Mouse (Mus musculus) limb, embryonic 11.5 days (tissue): ENCODE results near the gene Psmb5. TPM values are rescaled to one million over a fixed set of nuclear protein-coding genes. Genes with fewer than 3 reads are reported as not detected.

Experiments
- ATAC-seq: fragments of 200-750 bp; cut with Nextera tagmentation; 2 replicates; pipeline ENCODE4 v1.8.0; 2017; ENCODE audit warnings: low read depth; ENCODE audit not compliant: insufficient number of reproducible peaks, low FRiP score, low TSS enrichment
- DNase-seq: peaks from one replicate; pipeline ENCODE4 v3.0.0-alpha.2; 2015; ENCODE audit warnings: low spot score
- H3K27ac ChIP-seq: fragments of 300-500 bp; sonication (generic); replicated peaks from 2 replicates; pipeline ENCODE4 v1.5.1; 2014; ENCODE audit warnings: low read depth, mild to moderate bottlenecking, low read length
- H3K27me3 ChIP-seq: fragments of 300-500 bp; sonication (generic); 2 replicates; pipeline ENCODE4 v1.6.1; 2014; ENCODE audit warnings: mild to moderate bottlenecking, low read length, mixed read lengths; ENCODE audit not compliant: control insufficient read depth, insufficient read depth
- H3K36me3 ChIP-seq: fragments of 300-500 bp; sonication (generic); 2 replicates; pipeline ENCODE4 v1.6.1; 2014; ENCODE audit warnings: mild to moderate bottlenecking, low read length, moderate library complexity, mixed read lengths; ENCODE audit not compliant: control insufficient read depth, insufficient read depth
- H3K4me1 ChIP-seq: fragments of 300-500 bp; sonication (generic); 2 replicates; pipeline ENCODE4 v1.6.1; 2014; ENCODE audit warnings: low read length, mixed read lengths; ENCODE audit not compliant: control insufficient read depth, insufficient read depth
- H3K4me2 ChIP-seq: fragments of 300-500 bp; sonication (generic); 2 replicates; pipeline ENCODE4 v1.6.1; 2014; ENCODE audit warnings: low read depth, mild to moderate bottlenecking, moderate library complexity; ENCODE audit not compliant: severe bottlenecking
- H3K4me3 ChIP-seq: fragments of 300-500 bp; sonication (generic); 2 replicates; pipeline ENCODE4 v1.5.1; 2014; ENCODE audit warnings: low read depth, low read length
- H3K9ac ChIP-seq: fragments of 300-500 bp; sonication (generic); 2 replicates; pipeline ENCODE4 v1.6.1; 2014; ENCODE audit warnings: mild to moderate bottlenecking, low read length
- H3K9me3 ChIP-seq: fragments of 300-500 bp; sonication (generic); 2 replicates; pipeline ENCODE4 v1.6.1; 2016; ENCODE audit warnings: low read length; ENCODE audit not compliant: control insufficient read depth
- WGBS: fragments of 180-500 bp; shearing (Covaris S2); extraction: QIAGEN DNeasy Blood & Tissue Kit; methylation state at CpG from one replicate; pipeline ENCODE4 v1.1.7; 2014; 5-methylcytosine and 5-hydroxymethylcytosine counted together
- polyA plus RNA-seq: library from polyadenylated mRNA; unstranded; fragments of >200 nt; fragmentation: Nextera tagmentation; extraction: Ambion mirVana; gene quantifications from 2 replicates; pipeline ENCODE4 v1.2.1, GENCODE M21; 2014

The Psmb5 gene
- polyA plus RNA-seq, 1 experiment from 2014 or later = 488 TPM

DNA sequence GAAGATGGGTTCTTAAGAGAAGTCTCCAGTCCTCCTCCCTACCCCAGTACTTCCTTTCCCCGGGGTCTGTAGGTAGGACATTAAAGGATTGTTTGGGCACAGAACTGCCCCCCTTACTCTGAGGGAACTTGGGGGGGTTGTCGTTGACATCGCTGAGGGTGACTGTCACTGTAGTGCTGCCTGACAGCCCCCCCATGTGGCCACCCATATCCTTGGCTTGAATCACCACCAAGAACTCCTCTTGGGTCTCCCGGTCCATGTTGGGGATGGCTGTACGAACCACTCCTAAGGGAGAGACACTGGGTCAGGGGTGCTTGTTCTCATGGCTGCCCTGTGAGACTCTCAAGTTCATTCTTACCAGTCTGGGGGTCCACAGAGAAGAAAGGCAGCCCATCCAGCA is 20.4 kb upstream of the Psmb5 start:
- WGBS = 82% methylated on average over 5 of the region's 5 CpGs
- ATAC-seq (no peak), DNase-seq (no peak)
- Histone ChIP-seq H3K9me3 (no peaks in the 10 kb centered on the region), H3K27ac (no peak overlapping the region), H3K36me3 (peaks cover 18% of the 10 kb centered on the region; the same call in 1 of the 2 replicates), H3K9ac (no peak overlapping the region), H3K4me3 (no peak overlapping the region), H3K4me1 (peaks cover 14% of the 10 kb centered on the region), H3K4me2 (no peak overlapping the region), H3K27me3 (no peaks in the 10 kb centered on the region)

DNA sequence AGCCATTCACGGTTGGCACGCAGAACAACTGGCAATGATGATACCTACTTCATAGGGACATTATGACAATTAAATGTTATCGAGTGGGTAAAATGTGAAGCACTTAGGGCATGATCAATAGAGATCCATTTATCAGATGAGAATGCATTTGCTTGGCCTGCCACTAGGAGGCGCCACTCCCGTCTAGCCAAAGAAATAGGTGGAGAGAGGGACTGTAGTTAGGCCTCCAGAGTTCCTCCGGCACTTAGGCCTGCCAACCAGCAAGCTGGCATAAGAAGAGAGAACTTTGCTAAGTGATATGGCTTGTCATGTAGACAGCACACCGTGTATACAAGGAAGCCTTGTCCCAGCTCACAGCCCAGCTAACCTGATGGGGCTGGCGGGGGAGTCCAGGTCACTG is 19.1 kb upstream of the Psmb5 start:
- DNase-seq (peak; percentile 76), ATAC-seq (no peak)
- H3K36me3 ChIP-seq = peaks cover 15% of the 10 kb centered on the region; the same call in 1 of the 2 replicates
- H3K9ac ChIP-seq = no peak overlapping the region
- H3K27me3 ChIP-seq = no peaks in the 10 kb centered on the region
- H3K9me3 ChIP-seq = no peaks in the 10 kb centered on the region
- H3K27ac ChIP-seq = no peak overlapping the region
- 59% methylated on average over 8 of the region's 8 CpGs for WGBS
- no peak overlapping the region for H3K4me3 ChIP-seq
- H3K4me2 ChIP-seq = no peak overlapping the region
- peaks cover 14% of the 10 kb centered on the region for H3K4me1 ChIP-seq

DNA sequence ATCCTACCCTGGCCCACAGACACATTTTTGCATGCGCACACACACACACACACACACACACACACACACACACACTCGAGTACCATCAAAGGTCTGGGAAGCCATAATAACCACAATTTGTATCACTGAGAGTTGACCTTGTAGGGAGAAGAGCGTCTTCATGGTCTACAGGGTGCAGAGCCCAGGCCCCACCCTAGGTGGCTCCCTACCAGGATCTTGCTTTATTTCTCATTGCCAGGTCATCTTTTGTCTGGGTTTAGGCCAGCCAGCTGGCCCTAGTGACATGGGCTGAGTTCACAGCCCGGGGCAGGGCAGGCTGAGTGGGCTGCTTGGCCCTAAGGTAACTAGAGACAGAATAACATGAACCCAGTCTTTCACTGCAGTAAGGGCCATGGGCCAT is 16.4 kb upstream of the Psmb5 start:
- no peak overlapping the region for H3K9ac ChIP-seq
- DNase-seq (no peak), ATAC-seq (no peak)
- WGBS = 85% methylated on average over 4 of the region's 4 CpGs
- peaks cover 15% of the 10 kb centered on the region; the same call in 1 of the 2 replicates for H3K36me3 ChIP-seq
- H3K4me2 ChIP-seq = no peak overlapping the region
- no peak overlapping the region for H3K4me3 ChIP-seq
- no peaks in the 10 kb centered on the region for H3K27me3 ChIP-seq
- H3K4me1 ChIP-seq = peaks cover 3% of the 10 kb centered on the region; the same call in 1 of the 2 replicates
- no peaks in the 10 kb centered on the region for H3K9me3 ChIP-seq
- no peak overlapping the region for H3K27ac ChIP-seq

DNA sequence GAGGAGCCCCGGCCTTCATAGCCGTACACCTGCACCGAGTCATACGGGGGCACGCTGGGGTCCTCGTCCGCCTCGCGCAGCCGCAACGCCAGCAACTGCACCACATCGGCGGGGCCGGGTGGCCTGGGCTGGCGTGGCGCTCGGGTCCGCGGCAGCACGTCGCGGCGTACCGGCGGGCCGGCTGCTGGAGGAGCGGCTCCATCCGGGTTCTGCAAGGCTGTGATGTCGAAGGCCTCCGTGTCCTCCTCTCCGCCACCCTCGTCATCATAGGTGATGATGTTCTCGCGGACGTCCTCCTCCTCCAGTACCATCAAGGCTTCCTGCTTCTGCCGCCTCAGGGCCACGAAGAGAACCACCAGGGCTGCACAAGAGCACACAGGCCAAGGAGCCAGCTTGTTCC is 14.4 kb upstream of the Psmb5 start:
- DNase-seq (no peak), ATAC-seq (no peak)
- 88% methylated on average over 37 of the region's 37 CpGs for WGBS
- Histone ChIP-seq H3K9me3 (no peaks in the 10 kb centered on the region), H3K27me3 (no peaks in the 10 kb centered on the region), H3K4me3 (no peak overlapping the region), H3K4me1 (no peaks in the 10 kb centered on the region), H3K36me3 (peaks cover 11% of the 10 kb centered on the region; the same call in 1 of the 2 replicates), H3K27ac (no peak overlapping the region), H3K4me2 (no peak overlapping the region), H3K9ac (no peak overlapping the region)

DNA sequence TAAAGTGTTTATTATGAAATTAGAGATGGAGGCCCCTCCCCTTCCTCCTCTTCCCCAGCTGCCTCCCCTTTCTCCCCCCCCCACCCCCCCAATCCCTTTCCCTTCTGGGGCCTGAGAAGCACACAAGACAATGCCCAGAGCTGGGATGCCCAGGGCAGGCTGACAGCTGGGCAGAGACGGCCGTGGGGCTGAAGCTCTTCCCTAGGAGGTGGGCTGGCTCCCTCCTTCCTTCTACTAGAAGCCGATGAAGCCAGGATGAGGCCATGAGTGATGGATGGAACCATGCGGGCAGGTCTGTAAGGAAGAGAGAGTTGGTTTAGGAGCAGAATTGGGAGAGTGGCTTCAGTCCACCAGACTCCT is 13.4 kb upstream of the Psmb5 start:
- Histone ChIP-seq H3K4me1 (no peaks in the 10 kb centered on the region), H3K4me2 (no peak overlapping the region), H3K4me3 (no peak overlapping the region), H3K9me3 (no peaks in the 10 kb centered on the region), H3K9ac (no peak overlapping the region), H3K27me3 (no peaks in the 10 kb centered on the region), H3K36me3 (peaks cover 11% of the 10 kb centered on the region; the same call in 1 of the 2 replicates), H3K27ac (no peak overlapping the region)
- ATAC-seq = no peak
- WGBS = 82% methylated on average over 4 of the region's 4 CpGs
- DNase-seq = no peak

DNA sequence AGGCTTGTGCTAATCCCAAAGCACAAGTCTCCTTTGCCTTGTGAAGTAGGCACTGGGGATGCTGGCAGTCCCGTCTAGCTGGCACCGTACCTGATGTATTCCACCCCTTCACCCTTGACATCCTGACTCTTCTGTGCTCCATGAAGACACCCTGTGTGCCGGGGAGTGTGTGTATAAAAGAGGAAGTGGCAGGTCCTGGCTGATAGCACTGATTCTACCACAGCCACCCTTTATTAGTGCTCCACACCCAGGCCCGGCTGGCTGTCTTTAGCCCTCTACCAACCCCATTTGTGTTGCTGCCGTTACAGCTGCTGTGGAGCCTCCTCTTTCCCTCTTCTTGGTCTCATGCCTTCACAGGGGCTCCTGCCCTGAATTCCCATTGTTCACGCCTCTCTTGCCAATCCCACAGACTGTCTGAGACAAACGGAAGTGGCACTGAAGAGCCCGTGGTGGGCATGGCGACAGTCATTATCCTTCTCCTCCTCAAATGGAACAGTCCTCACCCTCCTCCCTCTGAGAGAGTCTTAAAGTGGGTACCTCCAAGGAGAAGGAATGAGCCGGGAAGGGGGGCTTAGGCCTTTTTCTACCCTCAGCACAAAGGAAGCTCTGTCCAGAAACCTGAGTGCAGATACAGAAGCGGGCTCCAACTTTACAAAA is 12.9 kb upstream of the Psmb5 start:
- Histone ChIP-seq H3K9me3 (no peaks in the 10 kb centered on the region), H3K36me3 (peaks cover 11% of the 10 kb centered on the region; the same call in 1 of the 2 replicates), H3K9ac (no peak overlapping the region), H3K27me3 (no peaks in the 10 kb centered on the region), H3K4me2 (no peak overlapping the region), H3K4me3 (no peak overlapping the region), H3K4me1 (no peaks in the 10 kb centered on the region), H3K27ac (no peak overlapping the region)
- no peak for DNase-seq
- 84% methylated on average over 11 of the region's 11 CpGs for WGBS
- no peak for ATAC-seq

DNA sequence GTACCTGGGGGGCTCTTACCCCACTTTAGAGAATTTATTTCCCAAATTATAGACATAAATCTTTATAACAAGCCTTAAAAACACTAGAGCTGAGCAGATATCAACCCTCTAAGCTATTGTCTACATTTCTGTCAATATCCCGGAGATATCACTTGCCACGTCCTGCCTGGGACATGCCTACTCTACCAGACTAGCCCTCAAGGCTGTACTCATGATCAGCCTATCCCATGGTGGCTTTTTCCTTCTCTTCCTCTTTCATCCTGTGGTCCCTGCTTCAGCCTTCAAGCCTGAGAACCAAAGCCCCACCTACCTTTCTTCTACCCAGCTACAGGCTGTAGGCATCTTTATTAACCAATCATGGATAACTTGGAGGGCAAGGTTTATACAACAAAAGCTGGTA is 12.0 kb upstream of the Psmb5 start:
- no peak overlapping the region for H3K4me3 ChIP-seq
- H3K36me3 ChIP-seq = peaks cover 11% of the 10 kb centered on the region; the same call in 1 of the 2 replicates
- DNase-seq = no peak
- H3K27ac ChIP-seq = no peak overlapping the region
- no peaks in the 10 kb centered on the region for H3K27me3 ChIP-seq
- no peak overlapping the region for H3K9ac ChIP-seq
- WGBS = 96% methylated on average over 2 of the region's 2 CpGs
- no peaks in the 10 kb centered on the region for H3K9me3 ChIP-seq
- no peak overlapping the region for H3K4me2 ChIP-seq
- ATAC-seq = no peak
- H3K4me1 ChIP-seq = no peaks in the 10 kb centered on the region

DNA sequence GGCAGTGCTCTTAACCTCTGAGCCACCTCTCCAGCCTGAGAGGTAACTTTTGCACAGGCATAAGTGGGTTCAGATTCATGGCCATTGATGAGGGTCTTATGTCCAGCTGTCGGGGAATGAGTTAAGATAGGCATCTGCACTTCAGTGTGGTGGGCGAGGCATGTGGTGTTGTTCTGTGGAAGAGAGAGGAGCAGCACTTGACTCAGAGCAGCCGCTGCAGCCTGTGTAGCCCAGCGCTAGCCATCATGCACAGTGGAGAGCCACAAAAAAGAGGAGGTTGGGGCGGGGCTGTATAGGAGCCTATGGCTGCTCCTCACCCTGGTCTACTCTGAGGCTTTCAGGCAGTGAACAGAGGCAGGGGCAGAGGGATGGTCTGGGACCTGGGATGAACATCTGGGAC is 10.3 kb upstream of the Psmb5 start:
- no peak for DNase-seq
- Histone ChIP-seq H3K4me2 (no peak overlapping the region), H3K27ac (no peak overlapping the region), H3K27me3 (no peaks in the 10 kb centered on the region), H3K9me3 (no peaks in the 10 kb centered on the region), H3K4me1 (no peaks in the 10 kb centered on the region), H3K36me3 (peaks cover 4% of the 10 kb centered on the region; the same call in 1 of the 2 replicates), H3K4me3 (no peak overlapping the region), H3K9ac (no peak overlapping the region)
- ATAC-seq = no peak
- 78% methylated on average over 5 of the region's 5 CpGs for WGBS

DNA sequence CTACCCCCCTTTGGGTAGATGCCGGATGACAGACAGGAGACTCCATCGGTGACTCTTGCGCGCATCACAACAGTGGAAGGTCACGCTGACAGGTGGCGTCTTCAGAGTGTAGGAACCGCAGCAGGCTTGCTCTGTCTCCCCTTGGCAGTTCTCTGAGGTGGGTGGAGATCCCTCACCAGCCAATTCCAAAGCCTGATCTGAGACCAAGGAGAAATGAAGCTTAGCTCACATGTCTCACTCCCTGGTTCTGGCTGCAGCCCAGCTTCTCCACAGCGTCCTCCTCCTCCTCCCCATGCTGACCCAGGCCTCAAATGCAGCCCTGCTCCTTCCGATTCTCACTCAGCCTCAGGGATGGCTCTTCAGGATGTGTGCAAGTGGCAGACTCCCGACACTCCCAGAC is 7.2 kb upstream of the Psmb5 start:
- Histone ChIP-seq H3K27ac (no peak overlapping the region), H3K36me3 (no peaks in the 10 kb centered on the region), H3K4me1 (no peaks in the 10 kb centered on the region), H3K4me2 (no peak overlapping the region), H3K9me3 (no peaks in the 10 kb centered on the region), H3K4me3 (no peak overlapping the region), H3K9ac (no peak overlapping the region), H3K27me3 (no peaks in the 10 kb centered on the region)
- no peak for ATAC-seq
- 78% methylated on average over 10 of the region's 10 CpGs for WGBS
- DNase-seq = no peak
